Mouse (Mus musculus): Measurements from ENCODE around the gene Gm9603.
"Not testable (repeated sequence)": the region's sequence is repeated elsewhere in the genome, so short reads cannot be mapped to it uniquely, and the experiment has no call there.

Gene Gm9603

DNA sequence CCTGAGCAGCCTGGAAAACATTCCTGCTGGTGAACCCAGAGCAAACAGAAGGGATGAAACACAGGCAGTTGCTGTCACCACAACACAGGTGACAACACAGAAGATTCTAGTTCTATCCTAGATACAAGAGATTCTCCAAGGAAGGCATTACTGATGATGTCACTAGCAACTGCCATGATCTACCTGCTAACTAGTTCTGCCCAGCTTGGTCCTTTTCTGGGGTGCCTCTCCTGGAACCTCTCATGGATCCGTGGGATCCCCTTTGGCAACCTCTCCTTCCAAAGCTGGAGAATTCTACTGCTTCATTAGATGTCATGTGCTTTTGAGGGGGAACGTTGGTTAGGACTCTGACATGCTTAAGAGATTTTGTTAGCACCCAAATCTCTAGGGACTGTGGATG is at the start of gene Gm9603:
Gm9603 (minus strand) TSS at position 101 of the 400 bp plus-strand sequence.
- not testable (repeated sequence) for DNase-seq (ENCODE audit: low read depth)

DNA sequence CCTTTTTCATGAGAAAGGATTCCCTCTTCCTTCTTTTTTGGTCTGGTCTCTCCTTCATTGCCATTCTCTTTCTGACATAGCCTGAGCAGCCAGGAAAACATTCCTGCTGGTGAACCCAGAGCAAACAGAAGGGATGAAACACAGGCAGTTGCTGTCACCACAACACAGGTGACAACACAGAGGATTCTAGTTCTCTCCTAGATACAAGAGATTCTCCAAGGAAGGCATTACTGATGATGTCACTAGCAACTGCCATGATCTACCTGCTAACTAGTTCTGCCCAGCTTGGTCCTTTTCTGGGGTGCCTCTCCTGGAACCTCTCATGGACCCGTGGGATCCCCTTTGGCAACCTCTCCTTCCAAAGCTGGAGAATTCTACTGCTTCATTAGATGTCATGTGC is 54.3 kb downstream of the Gm9603 start, which contains the start of gene Gm8265:
Gm8265 (minus strand) TSS at position 101 of the 400 bp plus-strand sequence.
- not testable (repeated sequence) for DNase-seq (ENCODE audit: low read depth)

All from 416B (cell line).